Mouse (Mus musculus): ENCODE data around the gene Avpr1b. TPM values are rescaled to one million over a fixed set of nuclear protein-coding genes. Genes with fewer than 3 reads are reported as not detected.
A peak's percentile ranks its signal among the peaks of the same experiment; 100 is the strongest.

Gene Avpr1b
- polyA plus RNA-seq, 1 experiment from 2014 or later = 0.06 TPM

GRCm38 (mm10) chr1:131634495-131634894 lies 35.5 kb downstream of the Avpr1b start:
- H3K9ac ChIP-seq (ENCODE audit: low read depth, low read length) = no peak overlapping the region
- H3K36me3 ChIP-seq (ENCODE audit: control insufficient read depth, insufficient read depth, low read length) = no peaks in the 10 kb centered on the region
- H3K4me1 ChIP-seq (ENCODE audit: control insufficient read depth, insufficient read depth, low read length) = no peaks in the 10 kb centered on the region
- no peak overlapping the region for H3K4me2 ChIP-seq (ENCODE audit: low read depth, low read length)
- no peak overlapping the region for H3K4me3 ChIP-seq (ENCODE audit: low read length)
- H3K27me3 ChIP-seq (replicated peaks; ENCODE audit: control insufficient read depth, insufficient read depth, low read length) = no peaks in the 10 kb centered on the region
- H3K27ac ChIP-seq (ENCODE audit: low read length) = no peak overlapping the region
- ATAC-seq = no peak
- no peaks in the 10 kb centered on the region for H3K9me3 ChIP-seq (ENCODE audit: control insufficient read depth, low read length)

DNA sequence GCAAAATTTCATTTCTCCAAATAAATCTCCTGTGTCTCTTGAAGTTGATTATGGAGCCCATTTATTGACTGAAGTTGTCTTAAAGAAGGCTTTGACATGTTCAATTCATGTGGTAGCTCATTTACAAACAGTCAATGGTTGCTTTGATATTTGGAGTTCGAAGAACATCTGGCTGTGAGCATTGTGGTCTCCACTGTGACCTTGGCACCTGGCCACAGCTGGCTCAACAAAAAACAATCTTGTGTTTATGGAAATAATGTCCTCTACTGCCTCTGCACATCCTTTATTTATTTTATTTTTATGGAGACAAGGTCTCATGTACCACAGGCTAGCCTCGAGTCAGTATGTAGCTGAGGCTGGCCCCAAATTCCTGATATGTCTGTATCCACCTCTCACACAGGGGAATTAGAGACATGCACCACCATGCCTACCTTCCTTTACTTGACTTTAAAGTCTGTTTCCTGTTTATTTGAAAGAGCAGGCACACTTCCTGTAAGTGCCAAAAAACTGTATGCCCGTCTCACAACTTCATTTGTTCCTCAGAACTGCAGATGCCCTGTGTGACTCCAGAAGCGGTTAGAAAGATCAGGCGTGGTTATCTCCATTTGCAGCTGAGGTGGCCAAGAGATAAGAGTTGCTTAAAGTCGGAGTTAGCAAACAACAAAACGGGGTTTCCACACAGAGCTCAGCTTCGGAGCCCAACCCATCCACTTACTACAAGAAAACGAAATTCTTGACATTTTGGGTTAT lies 38.9 kb downstream of the Avpr1b start, which contains the start of gene Ctse:
Gene Ctse (plus strand): TSS at position 516 of the 750 bp plus-strand sequence.
- Histone ChIP-seq H3K4me2 (ENCODE audit: low read depth, low read length) (no peak within 1 kb of the TSS), H3K27me3 (replicated peaks; ENCODE audit: control insufficient read depth, insufficient read depth, low read length) (no peaks in the 10 kb centered on the region), H3K9ac (ENCODE audit: low read depth, low read length) (no peak within 1 kb of the TSS), H3K9me3 (ENCODE audit: control insufficient read depth, low read length) (no peaks in the 10 kb centered on the region), H3K36me3 (ENCODE audit: control insufficient read depth, insufficient read depth, low read length) (no peaks in the 10 kb centered on the region), H3K27ac (ENCODE audit: low read length) (no peak within 1 kb of the TSS), H3K4me3 (ENCODE audit: low read length) (no peak within 1 kb of the TSS), H3K4me1 (ENCODE audit: control insufficient read depth, insufficient read depth, low read length) (no peaks in the 10 kb centered on the region)
- 48% methylated on average over 9 of the region's 9 CpGs for WGBS
- ATAC-seq = peak; percentile 67; the same call in 1 of the 2 replicates

GRCm38 (mm10) chr1:131638541-131639421 lies 39.7 kb downstream of the Avpr1b start:
- H3K36me3 ChIP-seq (ENCODE audit: control insufficient read depth, insufficient read depth, low read length) = no peaks in the 10 kb centered on the region
- WGBS = 67% methylated on average over 9 of the region's 9 CpGs
- H3K9me3 ChIP-seq (ENCODE audit: control insufficient read depth, low read length) = no peaks in the 10 kb centered on the region
- ATAC-seq = no peak
- no peak overlapping the region for H3K9ac ChIP-seq (ENCODE audit: low read depth, low read length)
- no peak overlapping the region for H3K27ac ChIP-seq (ENCODE audit: low read length)
- no peak overlapping the region for H3K4me2 ChIP-seq (ENCODE audit: low read depth, low read length)
- no peaks in the 10 kb centered on the region for H3K4me1 ChIP-seq (ENCODE audit: control insufficient read depth, insufficient read depth, low read length)
- H3K27me3 ChIP-seq (replicated peaks; ENCODE audit: control insufficient read depth, insufficient read depth, low read length) = no peaks in the 10 kb centered on the region
- H3K4me3 ChIP-seq (ENCODE audit: low read length) = no peak overlapping the region

DNA sequence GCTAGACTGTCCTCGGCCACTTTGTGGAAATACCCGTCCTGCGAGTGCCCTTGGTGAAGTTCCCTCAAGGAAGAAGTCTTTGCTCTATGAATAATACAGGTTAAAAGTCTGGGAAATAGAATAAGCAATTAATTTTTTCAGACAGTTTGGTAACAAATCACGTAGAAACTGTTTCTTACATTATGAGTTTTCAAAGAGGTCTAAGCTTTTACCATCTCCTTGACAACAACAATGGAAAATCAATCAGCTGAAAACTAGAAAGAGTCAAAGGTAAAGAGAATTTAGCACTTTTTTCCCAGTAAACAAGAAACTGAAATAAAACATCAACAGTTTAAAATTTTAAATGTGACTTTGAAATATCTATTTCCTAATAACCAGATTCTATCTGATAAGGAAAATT lies 41.0 kb downstream of the Avpr1b start:
- 83% methylated on average over 4 of the region's 4 CpGs for whole genome bisulfite sequencing
- Histone ChIP-seq H3K9me3 (ENCODE audit: control insufficient read depth, low read length) (no peaks in the 10 kb centered on the region), H3K36me3 (ENCODE audit: control insufficient read depth, insufficient read depth, low read length) (no peaks in the 10 kb centered on the region), H3K4me2 (ENCODE audit: low read depth, low read length) (no peak overlapping the region), H3K9ac (ENCODE audit: low read depth, low read length) (no peak overlapping the region), H3K27ac (ENCODE audit: low read length) (no peak overlapping the region), H3K4me3 (ENCODE audit: low read length) (no peak overlapping the region), H3K4me1 (ENCODE audit: control insufficient read depth, insufficient read depth, low read length) (no peaks in the 10 kb centered on the region), H3K27me3 (replicated peaks; ENCODE audit: control insufficient read depth, insufficient read depth, low read length) (no peaks in the 10 kb centered on the region)
- no peak for ATAC-seq

GRCm38 (mm10) chr1:131641565-131641964 lies 42.5 kb downstream of the Avpr1b start:
- no peak overlapping the region for H3K27ac ChIP-seq (ENCODE audit: low read length)
- H3K4me1 ChIP-seq (ENCODE audit: control insufficient read depth, insufficient read depth, low read length) = no peaks in the 10 kb centered on the region
- ATAC-seq = no peak
- WGBS = 93% methylated on average over 13 of the region's 13 CpGs
- H3K4me3 ChIP-seq (ENCODE audit: low read length) = no peak overlapping the region
- no peak overlapping the region for H3K4me2 ChIP-seq (ENCODE audit: low read depth, low read length)
- H3K9ac ChIP-seq (ENCODE audit: low read depth, low read length) = no peak overlapping the region
- no peaks in the 10 kb centered on the region for H3K9me3 ChIP-seq (ENCODE audit: control insufficient read depth, low read length)
- no peaks in the 10 kb centered on the region for H3K36me3 ChIP-seq (ENCODE audit: control insufficient read depth, insufficient read depth, low read length)
- no peaks in the 10 kb centered on the region for H3K27me3 ChIP-seq (replicated peaks; ENCODE audit: control insufficient read depth, insufficient read depth, low read length)

GRCm38 (mm10) chr1:131642251-131642650 lies 43.2 kb downstream of the Avpr1b start:
- Histone ChIP-seq H3K4me3 (ENCODE audit: low read length) (no peak overlapping the region), H3K4me2 (ENCODE audit: low read depth, low read length) (no peak overlapping the region), H3K27ac (ENCODE audit: low read length) (no peak overlapping the region), H3K36me3 (ENCODE audit: control insufficient read depth, insufficient read depth, low read length) (no peaks in the 10 kb centered on the region), H3K9ac (ENCODE audit: low read depth, low read length) (no peak overlapping the region), H3K9me3 (ENCODE audit: control insufficient read depth, low read length) (no peaks in the 10 kb centered on the region), H3K27me3 (replicated peaks; ENCODE audit: control insufficient read depth, insufficient read depth, low read length) (no peaks in the 10 kb centered on the region), H3K4me1 (ENCODE audit: control insufficient read depth, insufficient read depth, low read length) (no peaks in the 10 kb centered on the region)
- no peak for ATAC-seq
- WGBS = 79% methylated on average over 2 of the region's 2 CpGs

- peaks cover 4% of the 10 kb centered on the region; the same call in 1 of the 2 replicates for H3K4me1 ChIP-seq (ENCODE audit: control insufficient read depth, insufficient read depth, low read length)
- no peak overlapping the region for H3K4me2 ChIP-seq (ENCODE audit: low read depth, low read length)
- H3K9ac ChIP-seq (ENCODE audit: low read depth, low read length) = no peak overlapping the region
- H3K9me3 ChIP-seq (ENCODE audit: control insufficient read depth, low read length) = no peaks in the 10 kb centered on the region
- H3K36me3 ChIP-seq (ENCODE audit: control insufficient read depth, insufficient read depth, low read length) = no peaks in the 10 kb centered on the region
- H3K4me3 ChIP-seq (ENCODE audit: low read length) = no peak overlapping the region
- H3K27ac ChIP-seq (ENCODE audit: low read length) = no peak overlapping the region
- H3K27me3 ChIP-seq (replicated peaks; ENCODE audit: control insufficient read depth, insufficient read depth, low read length) = no peaks in the 10 kb centered on the region
- WGBS = 76% methylated on average over 12 of the region's 12 CpGs
- no peak for ATAC-seq
These were observed 53.8 kb downstream of the Avpr1b start for GRCm38 (mm10) chr1:131652670-131653443.

DNA sequence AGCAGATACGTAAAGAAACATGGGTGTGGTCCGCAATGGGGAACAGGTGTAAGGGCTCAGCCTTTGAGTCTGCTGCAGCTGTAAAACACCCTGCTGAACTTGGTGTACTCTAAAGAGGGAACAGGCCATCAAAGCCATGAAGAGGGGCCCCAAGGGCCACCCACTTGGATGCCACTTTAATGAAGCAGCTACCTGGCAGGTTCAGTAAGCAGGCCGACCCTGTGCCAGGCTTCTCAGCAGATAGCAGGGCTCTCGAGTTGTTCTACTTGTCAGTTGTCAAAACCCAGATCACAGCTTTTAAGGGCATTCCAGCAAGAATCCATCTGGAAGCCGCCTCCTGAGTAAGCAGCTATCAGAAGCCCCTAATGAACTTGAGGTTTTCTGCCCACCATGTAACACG lies 56.6 kb downstream of the Avpr1b start:
- no peaks in the 10 kb centered on the region for H3K36me3 ChIP-seq (ENCODE audit: control insufficient read depth, insufficient read depth, low read length)
- H3K27ac ChIP-seq (ENCODE audit: low read length) = no peak overlapping the region
- no peak overlapping the region for H3K4me2 ChIP-seq (ENCODE audit: low read depth, low read length)
- H3K9ac ChIP-seq (ENCODE audit: low read depth, low read length) = no peak overlapping the region
- H3K4me1 ChIP-seq (ENCODE audit: control insufficient read depth, insufficient read depth, low read length) = peaks cover 4% of the 10 kb centered on the region; the same call in 1 of the 2 replicates
- no peak for ATAC-seq
- 82% methylated on average over 6 of the region's 6 CpGs for WGBS
- no peaks in the 10 kb centered on the region for H3K9me3 ChIP-seq (ENCODE audit: control insufficient read depth, low read length)
- H3K27me3 ChIP-seq (replicated peaks; ENCODE audit: control insufficient read depth, insufficient read depth, low read length) = no peaks in the 10 kb centered on the region
- no peak overlapping the region for H3K4me3 ChIP-seq (ENCODE audit: low read length)

DNA sequence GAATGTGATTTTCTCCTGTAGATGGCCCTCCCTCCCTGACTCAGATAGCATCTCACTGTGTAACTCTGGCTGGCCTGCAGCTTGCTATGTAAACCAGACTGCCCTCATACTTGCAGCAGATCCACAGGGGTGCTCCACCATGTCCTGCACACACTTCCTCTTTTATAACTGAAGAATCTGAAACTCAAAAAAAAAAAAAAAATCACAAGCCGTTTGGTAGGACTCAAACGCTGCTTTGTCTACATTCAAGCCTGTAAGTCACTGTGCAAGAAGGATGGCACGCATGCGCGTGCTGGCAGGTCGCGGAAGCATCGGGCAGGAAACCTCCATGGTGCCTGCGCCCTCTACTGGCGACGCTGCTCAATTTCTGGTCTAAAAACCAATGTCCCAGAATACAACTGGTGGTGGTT lies 58.9 kb downstream of the Avpr1b start:
- Histone ChIP-seq H3K27ac (ENCODE audit: low read length) (no peak overlapping the region), H3K4me1 (ENCODE audit: control insufficient read depth, insufficient read depth, low read length) (peaks cover 4% of the 10 kb centered on the region; the same call in 1 of the 2 replicates), H3K27me3 (replicated peaks; ENCODE audit: control insufficient read depth, insufficient read depth, low read length) (no peaks in the 10 kb centered on the region), H3K4me2 (ENCODE audit: low read depth, low read length) (peak overlapping the region; percentile 15; the same call in 1 of the 2 replicates), H3K4me3 (ENCODE audit: low read length) (no peak overlapping the region), H3K36me3 (ENCODE audit: control insufficient read depth, insufficient read depth, low read length) (no peaks in the 10 kb centered on the region), H3K9ac (ENCODE audit: low read depth, low read length) (no peak overlapping the region), H3K9me3 (ENCODE audit: control insufficient read depth, low read length) (no peaks in the 10 kb centered on the region)
- whole genome bisulfite sequencing = 1% methylated on average over 11 of the region's 11 CpGs
- ATAC-seq = peak; percentile 86

Data from intestine, embryonic 16.5 days (tissue).